Mouse (Mus musculus): ENCODE measurements at regions not wholly inside any gene's neighbourhood (a gene's known extent, or its start where the extent isn't known, plus 50 kb on each side); places are given as distances from the start of the nearest gene placed in this dataset.

DNA sequence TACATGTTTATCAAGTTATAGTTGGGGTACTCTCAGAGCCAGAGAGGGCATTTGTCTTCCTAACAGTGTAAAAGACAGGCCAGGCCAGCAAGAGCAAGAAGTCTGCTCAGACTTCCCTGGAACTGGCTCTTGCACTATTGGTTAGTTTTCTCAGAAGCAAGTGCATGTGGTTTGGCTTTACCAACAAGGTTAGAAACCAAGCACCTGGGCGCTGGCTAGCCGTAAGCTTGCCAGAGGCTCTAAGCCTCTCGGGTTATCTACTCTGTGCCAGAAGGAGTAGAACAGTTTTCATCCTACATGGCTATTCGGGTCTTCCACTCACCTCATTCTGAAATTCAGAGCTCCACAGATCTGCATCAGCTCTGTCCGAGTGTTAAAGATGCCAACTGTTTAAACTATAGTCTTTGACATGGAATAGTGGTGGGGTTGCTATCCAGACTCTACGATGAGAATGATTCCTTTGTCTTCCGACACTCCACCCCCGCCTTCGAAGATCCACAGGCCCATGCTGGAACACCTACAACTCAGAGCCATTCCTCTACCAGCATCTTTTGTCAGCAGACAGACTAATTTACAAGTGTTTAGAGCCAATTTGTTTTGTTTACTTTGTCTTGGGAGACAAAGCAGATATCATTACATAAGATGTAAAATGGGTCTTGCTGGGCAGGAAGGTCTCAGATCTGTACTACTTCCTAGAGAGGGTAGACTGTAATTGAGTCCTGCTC is 338.4 kb upstream of the Jarid2 start:
- no peak for ATAC-seq (replicated peaks; ENCODE audit: insufficient number of reproducible peaks, insufficient read depth, low FRiP score, low read depth)
- H3K4me3 ChIP-seq, result no peak overlapping the region
- no peak overlapping the region for H3K9ac ChIP-seq
- no peak overlapping the region for H3K27ac ChIP-seq
- H3K36me3 ChIP-seq, result no peaks in the 10 kb centered on the region
- no peaks in the 10 kb centered on the region for H3K4me1 ChIP-seq (replicated peaks)
- H3K9me3 ChIP-seq (replicated peaks), result no peaks in the 10 kb centered on the region
- H3K27me3 ChIP-seq, result no peaks in the 10 kb centered on the region
- 82% methylated on average over 9 of the region's 9 CpGs for WGBS
- H3K4me2 ChIP-seq, result no peak overlapping the region

DNA sequence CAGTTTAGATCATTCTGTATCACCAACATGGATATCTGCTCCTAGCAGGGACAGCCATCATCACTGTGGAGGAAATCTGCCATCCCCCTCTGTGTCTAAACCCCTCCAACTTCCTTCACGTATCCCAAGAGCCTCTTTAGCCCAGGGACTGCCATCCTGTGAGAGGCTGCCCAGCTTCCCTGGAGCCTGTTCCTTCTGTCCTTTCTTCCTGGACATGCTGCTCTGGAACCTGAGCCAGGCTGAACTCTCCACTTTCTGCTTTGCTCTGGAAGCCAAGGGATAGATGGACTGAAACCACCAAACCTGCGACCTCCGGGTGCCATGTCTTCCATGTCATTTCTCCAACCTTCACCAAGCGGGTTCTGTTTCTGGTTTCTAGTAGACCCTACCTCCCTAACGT is 335.3 kb upstream of the Jarid2 start:
- no peaks in the 10 kb centered on the region for H3K9me3 ChIP-seq (replicated peaks)
- no peaks in the 10 kb centered on the region for H3K36me3 ChIP-seq
- H3K27me3 ChIP-seq, result no peaks in the 10 kb centered on the region
- H3K4me2 ChIP-seq, result no peak overlapping the region
- no peak overlapping the region for H3K4me3 ChIP-seq
- ATAC-seq (replicated peaks; ENCODE audit: insufficient number of reproducible peaks, insufficient read depth, low FRiP score, low read depth), result no peak
- no peaks in the 10 kb centered on the region for H3K4me1 ChIP-seq (replicated peaks)
- 87% methylated on average over 5 of the region's 5 CpGs for WGBS
- H3K9ac ChIP-seq, result no peak overlapping the region
- no peak overlapping the region for H3K27ac ChIP-seq

DNA sequence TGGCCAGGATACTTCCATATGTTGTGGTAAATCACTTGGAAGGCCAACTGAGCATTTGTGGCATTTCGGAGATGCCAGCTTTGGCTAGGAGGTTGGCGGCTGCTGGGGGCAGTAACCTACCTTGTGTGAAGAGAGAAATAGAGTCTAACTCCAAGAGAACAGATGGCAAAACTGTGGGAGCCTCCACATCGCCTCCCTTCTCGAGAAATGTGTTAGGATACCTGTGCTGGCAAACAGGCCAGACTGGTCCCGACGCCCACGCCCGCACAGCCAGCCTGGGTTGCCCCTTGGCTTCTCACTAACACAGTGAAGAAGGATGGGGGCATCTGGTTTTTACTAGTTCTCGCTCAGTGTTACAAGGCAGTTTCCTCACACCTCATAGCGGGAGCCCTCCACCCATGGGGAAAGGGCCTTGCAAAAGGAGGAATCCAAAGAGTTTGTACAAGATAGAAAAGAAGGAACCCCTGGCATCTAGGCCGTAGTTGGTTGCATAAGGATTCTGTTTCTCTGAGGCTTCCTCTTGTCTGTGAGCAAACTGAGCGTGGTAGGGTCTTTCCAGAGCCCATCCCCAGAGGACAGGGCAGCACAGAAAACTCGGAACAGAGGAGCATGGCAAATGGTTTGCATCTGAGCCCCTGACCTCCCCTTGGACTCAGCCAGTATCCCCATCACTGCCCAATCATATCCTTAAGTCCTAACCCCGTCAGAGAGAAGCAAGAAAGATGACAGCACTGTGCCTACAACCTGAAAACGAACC is 330.5 kb upstream of the Jarid2 start:
- 83% methylated on average over 15 of the region's 15 CpGs for WGBS
- Histone ChIP-seq H3K27ac (no peak overlapping the region), H3K36me3 (no peaks in the 10 kb centered on the region), H3K27me3 (no peaks in the 10 kb centered on the region), H3K9ac (no peak overlapping the region), H3K4me2 (no peak overlapping the region), H3K9me3 (replicated peaks) (no peaks in the 10 kb centered on the region), H3K4me3 (no peak overlapping the region), H3K4me1 (replicated peaks) (peaks cover 6% of the 10 kb centered on the region; the same call in 1 of the 2 replicates)
- ATAC-seq (replicated peaks; ENCODE audit: insufficient number of reproducible peaks, insufficient read depth, low FRiP score, low read depth), result no peak

DNA sequence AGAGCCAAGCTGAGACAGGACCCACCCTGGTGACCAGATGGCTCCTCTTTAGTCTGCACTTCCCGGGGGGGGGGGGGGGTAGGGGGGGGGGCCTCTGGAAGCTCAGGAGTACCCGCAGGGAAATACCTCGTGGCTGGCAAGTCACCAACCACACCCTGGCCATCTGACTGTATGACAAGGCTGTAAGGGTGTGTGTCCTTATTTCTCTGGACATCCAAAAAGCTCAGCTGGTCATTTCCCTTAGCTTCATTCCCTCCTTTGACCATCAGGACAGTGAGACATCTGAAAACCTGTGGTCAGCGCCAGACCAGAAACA is 329.9 kb upstream of the Jarid2 start:
- Histone ChIP-seq H3K9ac (no peak overlapping the region), H3K27me3 (no peaks in the 10 kb centered on the region), H3K4me1 (replicated peaks) (peaks cover 11% of the 10 kb centered on the region; the same call in 1 of the 2 replicates), H3K36me3 (no peaks in the 10 kb centered on the region), H3K9me3 (replicated peaks) (no peaks in the 10 kb centered on the region), H3K4me3 (no peak overlapping the region), H3K4me2 (no peak overlapping the region), H3K27ac (no peak overlapping the region)
- ATAC-seq (replicated peaks; ENCODE audit: insufficient number of reproducible peaks, insufficient read depth, low FRiP score, low read depth), result no peak
- WGBS, result 64% methylated on average over 3 of the region's 4 CpGs

DNA sequence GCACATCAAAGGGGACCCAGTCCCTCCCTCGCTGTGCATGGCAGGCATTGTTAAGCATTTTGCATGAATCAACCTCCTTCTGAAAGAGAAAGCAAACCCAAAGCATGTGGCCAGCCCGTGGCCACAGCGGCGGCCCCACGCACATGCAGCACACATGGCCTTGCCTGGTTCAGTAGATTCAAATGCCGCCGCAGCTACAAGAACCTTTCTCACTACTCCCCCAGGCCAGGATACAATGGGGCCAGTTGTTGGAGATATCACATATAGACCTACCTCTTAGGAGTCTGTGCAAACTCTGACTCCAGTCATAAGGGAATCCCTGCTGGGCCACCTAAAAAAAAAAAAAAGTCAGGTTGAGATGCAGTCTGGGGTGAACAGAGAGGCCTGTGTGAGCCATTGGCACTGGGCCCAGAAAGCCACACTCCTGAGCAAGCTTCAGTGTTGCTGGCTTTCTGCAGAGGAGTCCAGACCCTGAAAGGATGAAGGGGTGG is 329.4 kb upstream of the Jarid2 start:
- no peak overlapping the region for H3K4me2 ChIP-seq
- WGBS, result 68% methylated on average over 7 of the region's 7 CpGs
- no peak overlapping the region for H3K4me3 ChIP-seq
- no peaks in the 10 kb centered on the region for H3K9me3 ChIP-seq (replicated peaks)
- H3K36me3 ChIP-seq, result no peaks in the 10 kb centered on the region
- no peaks in the 10 kb centered on the region for H3K27me3 ChIP-seq
- no peak overlapping the region for H3K27ac ChIP-seq
- ATAC-seq (replicated peaks; ENCODE audit: insufficient number of reproducible peaks, insufficient read depth, low FRiP score, low read depth), result no peak; the same call in 1 of the 2 replicates
- H3K4me1 ChIP-seq (replicated peaks), result peaks cover 16% of the 10 kb centered on the region
- no peak overlapping the region for H3K9ac ChIP-seq

DNA sequence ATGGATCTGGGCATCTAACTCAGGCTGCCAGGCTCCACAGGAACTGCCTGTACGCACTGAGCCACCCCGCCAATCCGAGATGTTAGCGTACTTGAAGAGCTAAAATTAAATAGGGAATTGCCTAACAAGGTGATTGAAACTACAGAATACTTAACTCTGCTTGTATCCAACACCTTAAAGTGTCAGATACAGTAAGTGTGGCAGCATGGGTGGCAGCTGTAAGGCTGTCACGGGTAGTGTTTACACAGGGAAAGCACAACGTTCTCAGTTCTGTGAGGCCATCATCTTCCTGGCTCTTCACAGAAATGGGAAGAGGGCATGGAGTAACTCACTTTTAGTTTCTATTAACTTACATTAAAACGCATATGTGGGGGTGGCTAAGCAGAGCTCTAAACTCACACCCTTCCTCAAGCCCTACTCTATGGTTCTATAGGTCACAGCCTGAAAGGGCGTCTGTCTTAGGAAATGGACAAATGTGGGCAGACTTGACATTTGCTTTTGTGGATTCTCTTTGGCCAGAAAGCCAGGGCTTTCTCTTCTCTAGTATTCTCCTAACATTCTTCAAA is 325.2 kb upstream of the Jarid2 start:
- 49% methylated on average over 8 of the region's 8 CpGs for WGBS
- no peaks in the 10 kb centered on the region for H3K27me3 ChIP-seq
- no peaks in the 10 kb centered on the region for H3K9me3 ChIP-seq (replicated peaks)
- H3K9ac ChIP-seq, result no peak overlapping the region
- H3K4me1 ChIP-seq (replicated peaks), result peaks cover 24% of the 10 kb centered on the region
- H3K4me3 ChIP-seq, result no peak overlapping the region
- no peak overlapping the region; the same call in 1 of the 2 replicates for H3K4me2 ChIP-seq
- no peak for ATAC-seq (replicated peaks; ENCODE audit: insufficient number of reproducible peaks, insufficient read depth, low FRiP score, low read depth)
- peak overlapping the region; percentile 18; the same call in 1 of the 2 replicates for H3K27ac ChIP-seq
- H3K36me3 ChIP-seq, result no peaks in the 10 kb centered on the region

DNA sequence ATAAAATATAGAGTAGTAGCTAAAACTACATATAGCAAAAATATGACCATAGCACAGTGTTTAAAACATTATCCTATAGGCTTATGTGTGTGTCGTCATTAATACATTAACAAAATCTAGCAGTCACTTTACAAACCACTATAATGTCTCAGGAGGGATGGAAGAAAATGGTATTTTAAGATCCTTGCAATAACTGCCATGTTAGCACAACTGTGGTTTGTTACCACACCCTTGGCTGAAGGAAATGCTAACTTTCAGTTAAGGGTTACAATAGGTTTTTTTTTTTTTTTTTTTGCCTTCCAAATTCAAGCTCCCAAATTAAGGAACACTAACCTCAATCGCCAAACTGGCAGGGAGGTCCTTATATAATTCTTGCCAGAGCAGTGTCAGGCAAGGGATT is 322.0 kb upstream of the Jarid2 start:
- no peak for ATAC-seq (replicated peaks; ENCODE audit: insufficient number of reproducible peaks, insufficient read depth, low FRiP score, low read depth)
- no peaks in the 10 kb centered on the region for H3K36me3 ChIP-seq
- no peak overlapping the region for H3K9ac ChIP-seq
- H3K4me3 ChIP-seq, result no peak overlapping the region
- H3K9me3 ChIP-seq (replicated peaks), result no peaks in the 10 kb centered on the region
- H3K4me1 ChIP-seq (replicated peaks), result peaks cover 28% of the 10 kb centered on the region
- WGBS, result 84% methylated on average over 2 of the region's 2 CpGs
- no peak overlapping the region for H3K4me2 ChIP-seq
- H3K27ac ChIP-seq, result no peak overlapping the region
- no peaks in the 10 kb centered on the region for H3K27me3 ChIP-seq

DNA sequence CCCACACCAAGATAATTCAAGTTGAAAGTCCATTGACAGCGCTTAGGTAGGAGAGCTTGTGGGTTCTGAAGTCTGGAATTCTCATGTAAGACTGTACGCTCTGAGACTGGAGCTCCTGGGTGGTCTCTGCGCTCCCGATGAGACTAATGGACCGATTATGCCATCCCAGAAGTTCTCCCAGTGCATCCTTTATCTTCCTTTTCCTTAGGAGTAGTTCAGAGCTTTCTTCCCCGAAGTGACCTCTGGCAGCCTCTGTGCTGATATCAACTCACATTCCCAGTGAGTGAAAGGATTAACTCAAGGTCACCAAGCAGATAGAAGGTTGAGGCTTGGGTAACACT is 320.7 kb upstream of the Jarid2 start:
- Histone ChIP-seq H3K4me1 (replicated peaks) (peaks cover 28% of the 10 kb centered on the region), H3K27ac (peak overlapping the region; percentile 62; the same call in 1 of the 2 replicates), H3K9me3 (replicated peaks) (no peaks in the 10 kb centered on the region), H3K36me3 (no peaks in the 10 kb centered on the region), H3K9ac (no peak overlapping the region), H3K4me3 (no peak overlapping the region), H3K4me2 (no peak overlapping the region), H3K27me3 (no peaks in the 10 kb centered on the region)
- no peak for ATAC-seq (replicated peaks; ENCODE audit: insufficient number of reproducible peaks, insufficient read depth, low FRiP score, low read depth)
- 48% methylated on average over 6 of the region's 6 CpGs for WGBS

DNA sequence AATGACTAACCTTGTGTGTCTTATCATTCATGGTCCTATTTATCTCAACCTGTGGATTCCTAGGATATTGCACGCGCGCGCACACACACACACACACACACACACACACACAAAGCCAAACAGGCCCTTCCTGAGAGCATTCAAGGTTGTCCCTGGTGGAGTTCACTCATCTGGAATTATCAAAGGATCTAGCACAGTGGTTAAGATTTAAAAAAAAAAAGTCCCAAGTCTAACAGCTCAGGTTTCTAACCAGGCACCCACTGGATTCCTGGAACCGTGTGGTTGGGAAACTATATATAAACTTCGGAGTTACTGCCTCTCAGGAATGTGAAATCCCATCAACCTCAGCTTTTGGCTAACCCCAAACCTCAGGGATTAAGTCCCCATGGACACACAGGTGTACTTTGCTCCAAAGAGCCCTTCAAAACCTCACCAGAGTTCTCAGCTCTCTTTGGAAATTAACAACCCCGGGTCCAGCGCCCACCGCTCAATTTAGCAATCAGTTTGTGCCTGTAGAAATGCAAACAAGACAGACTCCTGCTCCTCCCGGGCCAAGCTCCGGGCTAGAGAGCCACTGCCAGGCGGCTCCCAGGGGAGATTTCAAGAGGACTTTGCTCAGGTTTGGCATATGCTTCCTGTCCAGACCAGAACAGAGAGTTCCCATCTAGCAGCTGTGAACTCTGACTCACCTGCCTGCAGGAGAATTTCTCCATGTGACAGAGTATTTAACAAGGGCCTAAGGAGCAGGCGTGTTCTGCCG is 320.1 kb upstream of the Jarid2 start:
- Histone ChIP-seq H3K27me3 (no peaks in the 10 kb centered on the region), H3K4me3 (no peak overlapping the region), H3K27ac (peak overlapping the region; percentile 62), H3K9ac (no peak overlapping the region), H3K9me3 (replicated peaks) (no peaks in the 10 kb centered on the region), H3K4me1 (replicated peaks) (peaks cover 24% of the 10 kb centered on the region), H3K36me3 (no peaks in the 10 kb centered on the region), H3K4me2 (no peak overlapping the region)
- no peak for ATAC-seq (replicated peaks; ENCODE audit: insufficient number of reproducible peaks, insufficient read depth, low FRiP score, low read depth)
- WGBS, result 42% methylated on average over 14 of the region's 14 CpGs

DNA sequence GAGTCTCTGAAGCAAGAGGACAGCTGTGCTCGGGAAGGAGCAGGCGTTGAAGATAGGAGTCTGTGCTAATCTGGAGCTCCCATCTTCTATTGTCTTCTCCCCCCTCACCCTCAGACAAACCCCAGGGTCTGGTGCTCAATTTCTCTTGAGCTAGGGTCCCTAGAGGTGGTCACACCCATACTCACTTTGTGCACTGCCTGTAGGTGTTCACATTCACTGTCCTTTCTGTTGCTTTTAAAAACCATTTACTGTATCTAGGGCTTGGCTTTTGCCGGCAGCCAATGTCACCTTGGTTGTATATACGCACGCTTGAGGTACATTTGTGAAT is 319.6 kb upstream of the Jarid2 start:
- no peak overlapping the region for H3K9ac ChIP-seq
- no peaks in the 10 kb centered on the region for H3K9me3 ChIP-seq (replicated peaks)
- peak overlapping the region; percentile 62 for H3K27ac ChIP-seq
- H3K36me3 ChIP-seq, result no peaks in the 10 kb centered on the region
- H3K4me2 ChIP-seq, result no peak overlapping the region
- H3K4me1 ChIP-seq (replicated peaks), result peaks cover 19% of the 10 kb centered on the region
- WGBS, result 78% methylated on average over 5 of the region's 5 CpGs
- no peak overlapping the region for H3K4me3 ChIP-seq
- no peaks in the 10 kb centered on the region for H3K27me3 ChIP-seq
- ATAC-seq (replicated peaks; ENCODE audit: insufficient number of reproducible peaks, insufficient read depth, low FRiP score, low read depth), result no peak

DNA sequence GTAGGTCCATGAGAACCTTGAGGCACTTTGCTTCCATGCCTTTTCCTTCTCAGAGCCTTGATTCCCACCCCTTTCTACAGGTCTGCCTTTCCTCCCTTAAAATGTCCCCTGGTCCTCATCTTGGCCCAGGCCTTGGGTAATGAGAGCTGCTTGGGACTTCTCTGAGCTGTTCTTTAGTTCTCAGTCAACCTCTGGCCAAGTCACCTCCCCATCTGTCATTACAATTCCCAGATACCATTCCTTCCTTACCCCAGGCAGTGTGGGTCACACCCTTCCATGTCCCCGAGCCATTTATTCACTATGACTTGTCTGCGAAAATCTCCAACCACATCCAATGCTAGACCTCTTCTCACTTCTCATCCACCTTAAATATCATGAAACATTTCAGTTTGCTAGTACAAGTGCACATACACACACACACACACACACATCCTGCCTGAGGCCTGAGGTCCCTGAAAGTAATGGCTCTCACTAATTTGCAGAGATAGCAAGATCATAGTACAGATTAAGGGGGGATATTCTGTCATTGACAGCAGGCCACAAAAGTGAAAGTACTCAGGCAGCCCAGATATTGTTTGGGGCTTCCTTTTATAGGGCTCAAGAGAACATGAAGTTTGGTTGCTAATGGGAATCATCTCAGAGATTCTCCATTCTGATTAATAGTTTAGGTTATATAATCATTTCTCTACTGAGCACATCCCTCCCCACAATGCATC is 317.3 kb upstream of the Jarid2 start:
- 87% methylated on average over 2 of the region's 2 CpGs for WGBS
- H3K27ac ChIP-seq, result no peak overlapping the region
- H3K4me3 ChIP-seq, result no peak overlapping the region
- H3K9ac ChIP-seq, result no peak overlapping the region
- no peaks in the 10 kb centered on the region for H3K36me3 ChIP-seq
- ATAC-seq (replicated peaks; ENCODE audit: insufficient number of reproducible peaks, insufficient read depth, low FRiP score, low read depth), result no peak
- H3K9me3 ChIP-seq (replicated peaks), result no peaks in the 10 kb centered on the region
- no peaks in the 10 kb centered on the region for H3K27me3 ChIP-seq
- H3K4me2 ChIP-seq, result no peak overlapping the region
- peaks cover 31% of the 10 kb centered on the region for H3K4me1 ChIP-seq (replicated peaks)

Data from heart, embryonic 15.5 days (tissue).